Mouse (Mus musculus) midbrain, postnatal 0 days (tissue): Measurements from ENCODE around the gene Dph2. TPM values are rescaled to one million over a fixed set of nuclear protein-coding genes. Genes with fewer than 3 reads are reported as not detected.

ENCODE experiments used
- ATAC-seq: fragments of 200-750 bp; cut with Nextera tagmentation; 2 replicates; pipeline ENCODE4 v1.8.0; 2017; ENCODE audit warnings: moderate number of reproducible peaks, mild to moderate bottlenecking, moderate TSS enrichment, moderate library complexity; ENCODE audit not compliant: low FRiP score
- DNase-seq: peaks from one replicate; pipeline ENCODE4 v3.0.0-alpha.2; 2015; ENCODE audit warnings: low spot score
- H3K27ac ChIP-seq: fragments of 300-500 bp; sonication (generic); 2 replicates; pipeline ENCODE4 v1.5.1; 2014; ENCODE audit warnings: low read depth, mild to moderate bottlenecking, low read length, mixed read lengths
- H3K27me3 ChIP-seq: fragments of 300-500 bp; sonication (generic); 2 replicates; pipeline ENCODE4 v1.6.1; 2014; ENCODE audit warnings: low read length, control low read depth, mixed read lengths; ENCODE audit not compliant: insufficient read depth
- H3K36me3 ChIP-seq: fragments of 300-500 bp; sonication (generic); 2 replicates; pipeline ENCODE4 v1.6.1; 2014; ENCODE audit warnings: low read length, control low read depth, mixed read lengths; ENCODE audit not compliant: insufficient read depth
- H3K4me1 ChIP-seq: fragments of 300-500 bp; sonication (generic); 2 replicates; pipeline ENCODE4 v1.6.1; 2014; ENCODE audit warnings: mild to moderate bottlenecking, control low read depth, antibody characterized with exemption, low read length, mixed read lengths; ENCODE audit not compliant: insufficient read depth
- H3K4me2 ChIP-seq: fragments of 300-500 bp; sonication (generic); 2 replicates; pipeline ENCODE4 v1.6.1; 2014; ENCODE audit warnings: low read depth, mild to moderate bottlenecking, low read length, mixed read lengths; ENCODE audit not compliant: poor library complexity, severe bottlenecking
- H3K4me3 ChIP-seq: fragments of 300-500 bp; sonication (generic); 2 replicates; pipeline ENCODE4 v1.5.1; 2014; ENCODE audit warnings: low read depth, mild to moderate bottlenecking, low read length, moderate library complexity
- H3K9ac ChIP-seq: fragments of 300-500 bp; sonication (generic); replicated peaks from 2 replicates; pipeline ENCODE4 v1.6.1; 2014; ENCODE audit warnings: mild to moderate bottlenecking, low read length, moderate library complexity, mixed read lengths; ENCODE audit not compliant: poor library complexity, severe bottlenecking
- H3K9me3 ChIP-seq: fragments of 300-500 bp; sonication (generic); 2 replicates; pipeline ENCODE4 v1.6.1; 2016; ENCODE audit warnings: low read length, control low read depth
- CTCF ChIP-seq: IDR thresholded peaks from 2 replicates; pipeline ENCODE4 v1.5.1; 2016; ENCODE audit warnings: antibody characterized with exemption, mild to moderate bottlenecking
- WGBS: fragments of 180-500 bp; shearing (Covaris S2); extraction: QIAGEN DNeasy Blood & Tissue Kit; methylation state at CpG from one replicate; pipeline ENCODE4 v1.1.7; 2014; 5-methylcytosine and 5-hydroxymethylcytosine counted together
- polyA plus RNA-seq: library from polyadenylated mRNA; unstranded; fragments of >200 nt; fragmentation: Nextera tagmentation; extraction: Ambion mirVana; gene quantifications from 2 replicates; pipeline ENCODE4 v1.2.1, GENCODE M21; 2015
- total RNA-seq: library from RNA; depleted of rRNA; stranded (reverse); fragments of >200 nt; gene quantifications from 2 replicates; pipeline ENCODE4 v1.2.3, GENCODE M21; 2014; rRNA removed

Gene Dph2
- total and polyA plus RNA-seq, 2 experiments from 2014 or later = 13.3 to 13.8 TPM

GRCm38 (mm10) chr4:117843101-117843500 lies 48.7 kb downstream of the Dph2 start:
- Histone ChIP-seq H3K27me3 (no peaks in the 10 kb centered on the region), H3K36me3 (peaks cover 7% of the 10 kb centered on the region; the same call in 1 of the 2 replicates), H3K4me1 (no peaks in the 10 kb centered on the region), H3K9ac (no peak overlapping the region), H3K9me3 (no peaks in the 10 kb centered on the region), H3K27ac (no peak overlapping the region), H3K4me3 (no peak overlapping the region), H3K4me2 (no peak overlapping the region)
- no peak for TF ChIP-seq CTCF
- ATAC-seq (no peak), DNase-seq (no peak)
- 86% methylated on average over 5 of the region's 5 CpGs for WGBS

- 84% methylated on average over 3 of the region's 3 CpGs for WGBS
- Histone ChIP-seq H3K4me1 (no peaks in the 10 kb centered on the region), H3K9ac (no peak overlapping the region), H3K4me2 (no peak overlapping the region), H3K9me3 (no peaks in the 10 kb centered on the region), H3K36me3 (peaks cover 7% of the 10 kb centered on the region; the same call in 1 of the 2 replicates), H3K27ac (no peak overlapping the region), H3K4me3 (no peak overlapping the region), H3K27me3 (no peaks in the 10 kb centered on the region)
- DNase-seq (no peak), ATAC-seq (no peak)
- TF ChIP-seq CTCF = no peak
These were observed 50.3 kb downstream of the Dph2 start for GRCm38 (mm10) chr4:117841566-117841965.

- Histone ChIP-seq H3K27ac (no peak overlapping the region), H3K4me2 (no peak overlapping the region), H3K4me1 (no peaks in the 10 kb centered on the region), H3K9ac (no peak overlapping the region), H3K27me3 (no peaks in the 10 kb centered on the region), H3K4me3 (no peak overlapping the region), H3K9me3 (no peaks in the 10 kb centered on the region), H3K36me3 (peaks cover 7% of the 10 kb centered on the region; the same call in 1 of the 2 replicates)
- DNase-seq = no peak
- TF ChIP-seq CTCF = no peak
- ATAC-seq = no peak
- WGBS = 93% methylated on average over 5 of the region's 5 CpGs
These were observed 51.0 kb downstream of the Dph2 start for GRCm38 (mm10) chr4:117840821-117841220.

- H3K4me2 ChIP-seq = no peak overlapping the region
- ATAC-seq (no peak), DNase-seq (no peak)
- H3K9ac ChIP-seq = no peak overlapping the region
- no peak overlapping the region for H3K4me3 ChIP-seq
- H3K36me3 ChIP-seq = peaks cover 7% of the 10 kb centered on the region; the same call in 1 of the 2 replicates
- no peak for TF ChIP-seq CTCF
- H3K27me3 ChIP-seq = no peaks in the 10 kb centered on the region
- H3K27ac ChIP-seq = no peak overlapping the region
- H3K4me1 ChIP-seq = no peaks in the 10 kb centered on the region
- no peaks in the 10 kb centered on the region for H3K9me3 ChIP-seq
- whole genome bisulfite sequencing = 86% methylated on average over 6 of the region's 6 CpGs
These were observed 52.5 kb downstream of the Dph2 start for GRCm38 (mm10) chr4:117839366-117839765.

Other genes with a start within 250 kb of the Dph2 start
- gene Dmap1, start 209.8 kb downstream of the Dph2 start, total RNA-seq = 62.6 and 69.5 TPM in 2 replicates
- 89.7 and 95.1 TPM in 2 replicates for gene Dmap1, start 209.8 kb downstream of the Dph2 start, polyA plus RNA-seq
- not detected in 2 replicates for gene Gm12845, start 167.6 kb downstream of the Dph2 start, total RNA-seq
- gene Gm12845, start 167.6 kb downstream of the Dph2 start, polyA plus RNA-seq = not detected in 2 replicates
- not detected in 2 replicates for gene Klf17, start 126.4 kb downstream of the Dph2 start, total RNA-seq
- not detected in 2 replicates for gene Klf17, start 126.4 kb downstream of the Dph2 start, polyA plus RNA-seq
- gene Slc6a9, start 57.5 kb downstream of the Dph2 start, total RNA-seq = 71.2 and 105 TPM in 2 replicates
- gene Slc6a9, start 57.5 kb downstream of the Dph2 start, polyA plus RNA-seq = 58.7 and 70.5 TPM in 2 replicates
- 2.0 and 9.0 TPM in 2 replicates for gene Ccdc24, start 19.5 kb downstream of the Dph2 start, total RNA-seq
- gene Ccdc24, start 19.5 kb downstream of the Dph2 start, polyA plus RNA-seq = 1.2 and 1.4 TPM in 2 replicates
- 238 and 337 TPM in 2 replicates for gene B4galt2, start 8.5 kb downstream of the Dph2 start, total RNA-seq
- 86.8 and 92.9 TPM in 2 replicates for gene B4galt2, start 8.5 kb downstream of the Dph2 start, polyA plus RNA-seq
- 607 and 625 TPM in 2 replicates for gene Atp6v0b, start 4.7 kb downstream of the Dph2 start, total RNA-seq
- gene Atp6v0b, start 4.7 kb downstream of the Dph2 start, polyA plus RNA-seq = 667 and 754 TPM in 2 replicates
- gene Ipo13, start 23.0 kb upstream of the Dph2 start, total RNA-seq = 30.8 and 39.9 TPM in 2 replicates
- 46.0 and 52.4 TPM in 2 replicates for gene Ipo13, start 23.0 kb upstream of the Dph2 start, polyA plus RNA-seq
- 1.7 and 2.0 TPM in 2 replicates for gene Artn, start 37.7 kb upstream of the Dph2 start, total RNA-seq
- 0.48 and 0.77 TPM in 2 replicates for gene Artn, start 37.7 kb upstream of the Dph2 start, polyA plus RNA-seq
- 41.9 and 46.3 TPM in 2 replicates for gene St3gal3, start 242.9 kb upstream of the Dph2 start, total RNA-seq
- gene St3gal3, start 242.9 kb upstream of the Dph2 start, polyA plus RNA-seq = 10.6 and 10.7 TPM in 2 replicates